8 mouse cellular contexts compared by ENCODE assay signal in the genomic region with DNA sequence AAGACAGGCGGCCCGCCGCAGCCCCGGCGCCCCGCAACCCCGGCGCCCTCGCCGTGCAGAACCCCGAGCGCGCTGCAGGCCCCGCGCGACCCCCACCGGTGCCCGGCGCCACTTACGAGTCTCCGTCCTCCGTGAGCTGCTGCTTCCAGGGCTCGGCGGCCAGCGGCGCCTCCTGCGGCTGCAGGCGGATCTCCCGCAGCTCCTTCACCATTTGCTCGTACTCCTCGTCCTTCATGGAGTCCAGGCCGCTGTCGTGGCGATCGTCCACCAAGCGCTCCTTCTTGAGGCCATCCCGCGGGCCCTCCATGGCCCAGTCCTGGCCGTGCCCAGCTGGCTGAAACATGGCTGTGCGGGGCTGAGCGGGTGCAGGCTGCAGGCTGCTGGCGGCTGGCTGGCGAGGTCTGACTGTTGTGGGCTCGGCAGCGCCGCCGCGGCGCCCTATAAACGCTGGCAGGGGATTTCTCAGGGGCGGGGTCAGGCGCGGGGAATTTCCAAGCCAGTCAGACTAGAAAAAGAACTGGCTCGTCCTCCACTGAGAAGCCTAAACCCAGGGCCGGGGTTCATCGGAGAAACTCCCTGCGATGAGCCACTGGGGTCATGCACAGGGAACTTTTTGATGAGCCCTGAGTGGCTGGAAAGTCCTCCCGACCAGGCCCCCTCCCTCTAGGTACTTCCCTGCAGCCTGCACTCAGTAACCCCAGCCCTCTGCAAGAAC. TPM values are rescaled to one million over a fixed set of nuclear protein-coding genes. Genes with fewer than 3 reads are reported as not detected.
DNase-seq lines count a peak whose midpoint lies in the region; ATAC-seq and TF ChIP-seq lines count a peak whose summit lies in the region.

A gene (minus strand): TSS at position 464 of the 715 bp plus-strand sequence.

- H3K4me2 ChIP-seq in hindbrain, postnatal 0 days (ENCODE audit: low read depth, low read length): peak within 1 kb of the TSS; percentile 89

- no peaks in the 10 kb centered on the region; the same call in 1 of the 2 replicates for H3K4me1 ChIP-seq in cortical plate, adult 2 months (ENCODE audit: control insufficient read depth, insufficient read depth, low read length)
- H3K4me1 ChIP-seq in hindbrain, postnatal 0 days (ENCODE audit: insufficient read depth, low read length): 0 out of 2 replicates have a peak, but pooled peaks cover 8% of the 10 kb centered on the region

- peak within 1 kb of the TSS; percentile 100 for H3K27ac ChIP-seq in cortical plate, adult 2 months (ENCODE audit: insufficient read depth, low read length)
- H3K27ac ChIP-seq in hindbrain, postnatal 0 days: peak within 1 kb of the TSS; percentile 99
- peak within 1 kb of the TSS; percentile 98 for H3K27ac ChIP-seq in left cerebral cortex, adult 2 months
- peak within 1 kb of the TSS; percentile 92 for H3K27ac ChIP-seq in macrophage

- ATAC-seq in hindbrain, postnatal 0 days: peak; percentile 89

- H3K4me3 ChIP-seq in cortical plate, adult 2 months (ENCODE audit: insufficient read depth, low read length): peak within 1 kb of the TSS; percentile 100
- peak within 1 kb of the TSS; percentile 96 for H3K4me3 ChIP-seq in hindbrain, postnatal 0 days (ENCODE audit: low read length)
- H3K4me3 ChIP-seq in left cerebral cortex, adult 2 months: peak within 1 kb of the TSS; percentile 95
- H3K4me3 ChIP-seq in macrophage (ENCODE audit: inconsistent target): peak within 1 kb of the TSS; percentile 67

- peaks cover 9% of the 10 kb centered on the region; the same call in 1 of the 2 replicates for H3K36me3 ChIP-seq in hindbrain, postnatal 0 days (ENCODE audit: insufficient read depth, low read length)
- no peaks in the 10 kb centered on the region for H3K36me3 ChIP-seq in macrophage (ENCODE audit: inconsistent target)

- peak within 1 kb of the TSS; percentile 95 for H3K9ac ChIP-seq in hindbrain, postnatal 0 days (replicated peaks; ENCODE audit: low read length)

- no peaks in the 10 kb centered on the region for H3K9me3 ChIP-seq in hindbrain, postnatal 0 days (ENCODE audit: low read length)

- H3K79me2 ChIP-seq in macrophage (ENCODE audit: inconsistent target): peaks cover 26% of the 10 kb centered on the region

- intact Hi-C loops in left cerebral cortex, adult 2 months (cut with DNase I): loop anchor here (1.0 to 10.0 kb wide), 4 partner anchors 46 to 342 kb away; a partner anchor contains a TSS

- no peaks in the 10 kb centered on the region for H3K27me3 ChIP-seq in hindbrain, postnatal 0 days (ENCODE audit: insufficient read depth, low read length)

- WGBS in hindbrain, postnatal 0 days: under 1% methylated on average over 51 of the region's 58 CpGs
- under 1% methylated on average over 55 of the region's 58 CpGs for WGBS in macrophage (ENCODE audit: missing documents)

- DNase-seq in adipocyte (ENCODE audit: low spot score): peak; percentile 92
- DNase-seq in gastrocnemius, adult 8-10 months (ENCODE audit: low spot score in 2 of 2): peak; percentile 94 to 95
- peak; percentile 91 for DNase-seq in hindbrain, postnatal 0 days (ENCODE audit: low spot score)
- DNase-seq in left cerebral cortex, adult 2 months (ENCODE audit: extremely low spot score in 1 of 2, low spot score in 2 of 2): peak; percentile 88 to 89
- peak; percentile 79 for DNase-seq in retina, postnatal 7 days (ENCODE audit: low read depth, low spot score)
- DNase-seq in urinary bladder, adult 18-20 months (ENCODE audit: low spot score in 2 of 2): peak; percentile 95 to 96

- TF ChIP-seq CTCF in cortical plate, adult 2 months (IDR thresholded peaks at IDR 0.05; ENCODE audit: extremely low read depth, insufficient read depth, low read length): no peak
- peak; percentile 48; the same call in 1 of the 2 replicates for TF ChIP-seq CTCF in hindbrain, postnatal 0 days (IDR thresholded peaks at IDR 0.05; ENCODE audit: low read depth)
- peak; percentile 18; the same call in 1 of the 2 replicates for TF ChIP-seq CTCF in left cerebral cortex, adult 2 months (IDR thresholded peaks at IDR 0.05)

- TF ChIP-seq POLR2A in cortical plate, adult 2 months (IDR thresholded peaks at IDR 0.05; ENCODE audit: extremely low read depth, insufficient read depth, low read length): peak; percentile 82

RNA-seq across cellular contexts. Expression of the gene that starts here (rescaled TPM):
- 35.4 and 40.2 TPM in 2 replicates for polyA plus RNA-seq in cortical plate, adult 2 months (2012; rRNA removed)
- total RNA-seq in gastrocnemius, adult 8-10 months (2022): 10 to 100 TPM; 18.1 to 43.5 (median 29.1) TPM
- total RNA-seq in hindbrain, postnatal 0 days (2014; rRNA removed): 52.4 and 79.0 TPM in 2 replicates
- 81.5 and 86.6 TPM in 2 replicates for polyA plus RNA-seq in hindbrain, postnatal 0 days (2015; fragmentation: Nextera tagmentation; extraction: Ambion mirVana)
- total RNA-seq in left cerebral cortex, adult 2 months (2021): 10 to 100 TPM; 33.3 to 53.1 TPM
- total RNA-seq in macrophage (2018; cell fraction: chromatin; rRNA removed): 1,000 to 10,000 TPM in 13 of 26 experiments, 100 to 1,000 TPM in 11, 10 to 100 TPM in 2; 42.1 to 2,520 (median 1,089) TPM
- 1,000 to 10,000 TPM in 14 of 26 experiments, 100 to 1,000 TPM in 10, 10 to 100 TPM in 2; 49.8 to 3,343 (median 1,043) TPM for total RNA-seq in macrophage (2018; cell fraction: cytosol; rRNA removed)
- total RNA-seq in macrophage (2018; cell fraction: nucleus; rRNA removed): 1,000 to 10,000 TPM in 19 of 26 experiments, 100 to 1,000 TPM in 6, 10 to 100 TPM in 1; 39.2 to 3,429 (median 1,688) TPM
- polyA plus RNA-seq in macrophage (2018): 33.4 to 92.7 TPM (median 64.6 TPM) in 3 replicates

Comparison
In these comparisons a context has a peak if more than half of its experiments do, and no peak if none do; other contexts are left out.
1. Peak in every context shown above with its lines: DNase-seq, ATAC-seq, H3K4me3 ChIP-seq and H3K27ac ChIP-seq.